Mouse (Mus musculus) layer of hippocampus, adult 11-12 months (tissue): ENCODE results near the gene Myo15b.
"Not testable (repeated sequence)": the region's sequence is repeated elsewhere in the genome, so short reads cannot be mapped to it uniquely, and the experiment has no call there.

Experiments used
- DNase-seq: peaks from one replicate; pipeline ENCODE4 v3.0.0; 2022; ENCODE audit warnings: low spot score

The Myo15b gene

DNA sequence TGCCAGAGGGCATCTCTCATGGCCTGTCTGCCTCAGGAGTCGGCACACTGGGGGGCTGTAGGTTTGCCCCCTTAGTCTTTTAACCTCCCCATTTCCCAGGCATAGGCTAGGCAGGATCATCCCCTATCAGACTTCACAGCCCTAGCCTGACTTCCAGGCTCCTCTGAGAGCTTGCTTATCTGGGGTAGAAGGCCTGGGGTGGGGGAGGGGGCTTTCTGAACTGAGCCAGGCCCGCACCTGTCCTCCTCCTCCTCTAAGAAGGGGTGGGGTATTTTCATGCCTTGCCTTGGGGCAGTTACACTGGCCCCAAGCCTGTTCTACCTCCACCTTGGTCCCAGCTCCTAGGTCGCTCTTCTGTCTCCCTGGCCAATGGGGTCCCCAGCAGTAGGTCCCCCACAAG is 26.7 kb upstream of the Myo15b start:
- DNase-seq: no peak

- DNase-seq: no peak
Observed at GRCm38 (mm10) chr11:115832064-115832463, 26.1 kb upstream of the Myo15b start.

- no peak for DNase-seq
Observed at GRCm38 (mm10) chr11:115832523-115832922, 25.7 kb upstream of the Myo15b start.

DNA sequence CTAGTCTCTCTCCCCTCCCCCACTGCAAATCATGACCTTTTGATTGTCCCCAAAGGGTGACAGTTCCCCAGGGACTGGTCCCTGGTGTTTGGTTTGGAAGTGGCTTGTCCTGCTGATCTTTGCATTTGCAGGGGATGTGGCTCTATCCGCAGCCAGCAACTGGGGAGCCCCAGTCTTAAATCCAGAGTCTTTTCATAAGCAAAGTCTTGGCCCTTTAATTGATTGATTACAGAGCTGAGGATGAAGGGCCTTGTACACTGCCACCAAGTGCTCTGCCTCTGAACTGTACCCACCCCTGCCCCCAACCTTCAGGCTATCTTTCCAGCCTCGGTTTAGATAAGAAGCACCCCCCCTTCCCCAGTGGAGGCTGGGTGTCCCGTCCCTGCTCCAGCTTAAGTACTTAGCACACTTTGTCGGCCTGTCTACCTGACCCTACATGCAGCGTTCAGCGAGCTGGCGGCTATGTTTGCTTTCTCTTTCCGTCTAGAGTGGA is 25.1 kb upstream of the Myo15b start:
- DNase-seq: no peak

- no peak for DNase-seq
Observed at GRCm38 (mm10) chr11:115834033-115834432, 24.2 kb upstream of the Myo15b start.

DNA sequence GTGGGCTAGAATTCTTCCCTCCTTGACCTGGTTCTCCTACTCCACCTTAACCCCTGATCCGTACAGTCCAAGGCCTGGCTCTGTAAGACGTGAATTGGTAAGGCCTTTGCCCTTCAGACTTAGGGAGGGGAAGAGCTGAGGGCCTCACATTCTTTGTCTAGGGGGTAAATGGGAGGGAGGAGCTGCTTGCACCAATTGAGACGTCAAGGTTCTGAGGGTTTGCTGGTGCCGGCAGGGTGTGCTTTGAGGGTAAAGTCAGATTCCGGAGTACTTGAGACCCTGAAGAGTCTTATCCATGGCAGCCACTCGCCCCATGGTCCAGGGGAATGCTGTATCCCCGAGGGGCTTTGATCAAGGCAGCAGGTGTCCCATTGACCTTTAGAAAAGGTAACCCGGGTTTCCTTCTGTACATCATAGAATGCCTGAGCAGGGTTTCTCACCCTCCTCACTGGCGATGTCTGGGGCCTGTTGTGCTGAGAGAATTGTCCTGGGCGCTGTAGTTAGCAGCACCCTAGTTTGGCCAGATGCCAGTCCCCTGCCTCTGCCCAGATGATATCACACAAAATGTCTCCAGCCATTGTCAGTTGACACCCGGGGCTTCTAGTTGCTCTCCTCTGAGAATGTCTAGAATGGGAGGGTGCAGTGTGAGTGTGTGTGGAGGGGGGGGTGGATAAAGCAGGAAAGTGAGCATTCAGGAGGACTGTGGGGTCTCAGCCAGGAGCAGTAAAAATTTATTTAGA is 21.4 kb upstream of the Myo15b start:
- DNase-seq: no peak

DNA sequence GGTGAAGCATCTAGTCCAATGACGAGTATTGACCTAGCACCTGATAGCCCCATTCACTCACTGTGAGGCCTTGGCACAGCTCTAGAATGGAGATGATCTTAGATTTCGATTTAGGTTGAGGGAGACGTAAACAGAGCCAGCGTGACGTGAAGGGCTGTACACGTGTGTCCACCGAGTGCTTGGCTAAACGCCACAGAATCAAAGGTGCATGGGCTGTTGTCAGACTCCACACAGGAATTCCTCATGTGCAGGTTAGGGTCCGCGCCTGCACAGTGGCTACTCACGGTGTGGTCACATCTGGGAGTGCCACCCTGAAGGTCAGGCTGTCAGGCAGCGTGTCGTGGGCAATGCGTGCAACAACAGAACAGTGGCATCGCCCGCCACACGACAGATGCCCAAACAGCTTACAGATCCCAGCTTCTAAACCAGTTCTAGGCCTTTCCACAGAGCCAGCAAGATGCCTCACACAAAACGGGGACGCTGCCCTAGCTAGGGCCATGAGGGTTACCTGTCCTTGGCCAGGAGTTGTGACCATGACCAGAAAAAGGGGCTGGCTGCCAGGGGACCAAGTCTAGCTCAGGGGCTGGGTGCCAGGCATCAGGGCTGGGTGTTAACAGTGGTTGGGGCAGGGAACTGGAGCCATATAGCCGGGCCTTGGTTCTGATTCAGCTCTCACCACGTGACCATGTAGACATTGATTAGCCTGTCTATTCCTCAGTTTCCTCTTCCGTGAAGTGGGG is 20.4 kb upstream of the Myo15b start:
- no peak for DNase-seq

DNA sequence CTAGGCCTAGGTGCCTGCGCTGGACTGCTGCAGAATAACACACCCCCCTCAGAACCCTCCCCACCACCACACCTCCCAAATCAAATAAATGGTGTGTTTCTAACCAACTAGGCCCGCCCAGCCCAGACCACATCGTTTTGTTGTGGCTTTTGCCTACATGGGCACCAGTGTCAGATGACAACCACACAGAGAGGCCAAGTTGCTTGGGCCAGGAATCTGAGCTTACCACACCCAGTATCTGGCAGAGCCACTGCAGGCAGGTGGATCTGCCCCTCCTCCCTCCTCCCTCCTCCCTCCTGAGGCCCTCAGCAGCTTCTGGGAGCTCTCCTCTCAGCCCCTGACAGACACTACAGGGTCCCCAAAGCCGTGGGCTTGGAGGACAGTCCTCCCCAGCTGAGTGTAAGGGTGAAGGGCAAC is 19.3 kb upstream of the Myo15b start:
- no peak for DNase-seq

GRCm38 (mm10) chr11:115839732-115840131 is 18.5 kb upstream of the Myo15b start:
- DNase-seq: no peak

GRCm38 (mm10) chr11:115841044-115841443 is 17.2 kb upstream of the Myo15b start:
- DNase-seq: no peak

- no peak for DNase-seq
Observed at GRCm38 (mm10) chr11:115841961-115842550, 16.1 kb upstream of the Myo15b start.

DNA sequence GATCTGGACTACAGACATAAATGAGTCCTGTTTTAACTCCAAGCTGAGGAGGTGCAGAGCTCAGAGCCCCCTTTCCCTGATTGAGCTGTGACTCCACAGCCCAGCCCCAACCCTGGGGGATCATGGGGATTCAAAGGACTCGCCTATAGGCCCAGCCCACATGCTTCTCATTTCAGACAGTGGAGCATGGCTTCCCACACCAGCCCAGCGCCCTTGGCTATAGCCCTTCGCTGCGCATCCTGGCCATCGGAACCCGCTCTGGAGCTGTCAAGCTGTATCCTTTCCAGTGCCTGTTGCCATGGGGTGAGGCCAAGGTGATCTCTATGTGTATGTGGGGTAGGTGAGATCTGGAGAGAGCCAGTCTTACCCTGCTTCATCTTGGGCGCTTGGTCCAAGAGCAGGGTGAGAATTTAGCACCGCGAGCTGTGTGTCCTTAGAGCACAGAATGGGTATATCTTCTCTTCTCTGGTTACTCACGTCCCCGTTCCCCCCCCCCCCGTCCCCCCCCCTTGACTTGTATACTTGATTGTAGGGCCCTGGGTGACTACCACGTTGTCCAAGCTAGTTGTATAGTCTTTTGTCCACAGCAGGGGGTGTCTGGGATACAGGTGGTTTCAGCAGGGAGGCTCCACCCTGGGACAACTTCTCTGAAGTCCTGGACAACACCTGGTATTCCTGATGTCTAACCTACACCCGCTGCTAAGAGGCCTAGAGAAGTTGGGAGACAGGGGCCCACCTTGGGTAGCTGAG is 14.9 kb upstream of the Myo15b start:
- DNase-seq: no peak

DNA sequence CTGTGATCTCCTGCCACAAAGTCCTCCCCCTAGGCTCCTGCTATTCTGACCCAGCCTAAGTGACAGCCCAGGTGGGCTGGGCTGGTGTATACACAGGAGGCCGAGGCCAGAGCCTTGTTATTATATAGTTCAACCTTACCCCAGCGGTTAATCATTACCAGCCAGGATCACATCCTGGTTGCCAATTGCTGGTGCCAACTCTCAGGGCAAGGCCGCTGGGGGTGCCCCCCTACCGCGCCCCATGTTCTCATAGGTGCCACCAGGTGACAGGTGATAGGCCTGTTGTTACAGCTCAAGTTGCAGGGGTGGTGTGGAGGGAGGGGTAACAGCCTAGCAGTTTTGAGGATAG is 14.3 kb upstream of the Myo15b start:
- DNase-seq: no peak

- DNase-seq: no peak
Observed at GRCm38 (mm10) chr11:115844240-115844639, 14.0 kb upstream of the Myo15b start.

GRCm38 (mm10) chr11:115845819-115846218 is 12.4 kb upstream of the Myo15b start:
- DNase-seq: no peak

DNA sequence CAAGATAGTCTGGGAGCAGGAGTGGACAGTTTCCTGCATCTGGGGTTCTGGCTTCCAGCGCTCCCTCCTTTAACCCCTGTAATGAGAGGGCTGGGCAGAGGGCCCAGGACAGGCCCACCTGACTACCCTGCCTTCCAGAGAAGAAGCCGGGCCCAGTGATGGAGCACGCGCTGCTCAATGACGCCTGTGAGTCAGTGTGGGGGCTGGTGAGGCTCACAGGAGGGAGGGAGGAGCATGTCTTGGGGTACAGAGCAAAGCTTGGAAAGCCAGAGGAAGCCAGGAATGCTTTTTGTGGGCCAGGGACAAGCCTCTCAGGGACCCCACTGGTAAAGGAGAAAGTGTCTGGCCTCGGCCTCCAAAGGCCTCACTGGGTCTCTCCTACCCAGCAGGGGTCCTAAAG is 3.5 kb upstream of the Myo15b start:
- DNase-seq: no peak

- not testable (repeated sequence) for DNase-seq
Observed at GRCm38 (mm10) chr11:115857146-115857545, 1.1 kb upstream of the Myo15b start.

GRCm38 (mm10) chr11:115857936-115858335 is 270 bp upstream of the Myo15b start:
- no peak for DNase-seq

DNA sequence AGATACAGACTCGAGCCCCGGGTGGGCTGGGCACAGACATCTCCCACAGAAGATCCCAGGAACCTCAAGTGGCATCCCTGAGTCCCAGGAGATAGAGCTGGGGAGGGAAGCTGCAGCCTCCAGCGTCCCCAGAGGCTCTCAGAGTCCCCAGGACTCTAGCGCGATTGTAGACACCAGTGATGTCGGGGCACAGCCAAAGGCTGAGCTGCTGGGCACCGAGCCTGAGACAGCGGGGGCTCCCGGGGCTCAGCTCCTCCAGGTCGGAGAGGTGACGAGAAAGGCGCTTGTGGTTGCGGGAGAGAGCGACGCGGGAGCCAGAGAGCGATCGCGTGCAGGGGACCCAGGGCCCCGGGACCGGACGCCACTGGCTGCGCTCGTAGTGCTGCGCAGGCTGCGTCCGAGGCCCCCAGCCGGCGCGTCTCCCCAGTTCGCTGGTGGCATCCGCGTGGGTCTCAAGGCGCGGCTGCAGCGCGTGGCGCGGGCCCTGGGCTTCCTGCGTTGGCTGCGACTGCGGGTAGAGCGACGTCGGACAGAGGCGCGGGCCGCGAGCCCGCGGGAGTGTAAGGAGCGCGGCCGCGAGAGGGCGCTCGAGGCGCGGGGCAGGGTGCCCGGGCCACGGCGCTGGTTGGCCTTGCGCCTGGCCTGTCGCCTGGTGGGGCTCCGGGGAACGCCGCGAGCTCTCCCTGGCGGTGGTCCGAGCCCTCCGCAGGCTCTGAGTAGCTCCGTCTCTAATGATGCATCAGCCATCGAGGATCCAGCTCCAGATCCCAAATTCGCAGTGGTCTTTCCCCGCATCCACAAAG is 1.1 kb downstream of the Myo15b start:
- DNase-seq: peak; percentile 72

DNA sequence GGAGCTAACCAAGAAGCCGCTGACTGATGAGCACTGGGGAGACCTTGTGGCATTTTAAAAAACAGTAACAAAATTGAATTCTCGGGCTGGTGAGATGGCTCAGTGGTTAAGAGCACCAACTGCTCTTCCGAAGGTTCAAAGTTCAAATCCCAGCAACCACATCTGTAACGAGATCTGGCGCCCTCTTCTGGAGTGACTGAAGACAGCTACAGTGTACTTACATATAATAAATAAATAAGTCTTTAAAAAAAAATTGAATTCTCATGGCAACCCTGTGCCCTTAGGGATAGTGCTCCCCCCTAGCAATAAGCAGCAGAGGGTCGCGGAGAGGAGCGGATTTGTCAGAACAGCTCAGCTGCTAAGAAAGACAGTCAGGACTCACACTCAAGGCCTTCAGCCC is 5.7 kb downstream of the Myo15b start:
- no peak for DNase-seq

- no peak for DNase-seq
Observed at GRCm38 (mm10) chr11:115869393-115869792, 11.2 kb downstream of the Myo15b start.

GRCm38 (mm10) chr11:115872437-115872836 is 14.2 kb downstream of the Myo15b start:
- no peak for DNase-seq
